Mouse (Mus musculus) forelimb bud, embryonic 11.5 days (tissue): ENCODE results near the gene Foxl2.

Source experiments
- DNase-seq: peaks from one replicate; pipeline ENCODE4 v3.0.0-alpha.2; 2012; ENCODE audit warnings: low read depth, low spot score

Foxl2 gene

GRCm38 (mm10) chr9:98962478-98963142, 7.5 kb downstream of the Foxl2 start:
- DNase-seq: no peak

GRCm38 (mm10) chr9:98963661-98964060, 8.6 kb downstream of the Foxl2 start:
- DNase-seq: no peak

- DNase-seq: no peak
These were observed 10.0 kb downstream of the Foxl2 start for GRCm38 (mm10) chr9:98965084-98965483.

GRCm38 (mm10) chr9:98973101-98973521, 18.0 kb downstream of the Foxl2 start:
- DNase-seq: peak; percentile 68

- no peak for DNase-seq
These were observed 18.5 kb downstream of the Foxl2 start for GRCm38 (mm10) chr9:98973561-98973960.

- DNase-seq: no peak
These were observed 19.8 kb downstream of the Foxl2 start for GRCm38 (mm10) chr9:98974898-98975297.

- DNase-seq: no peak
These were observed 21.0 kb downstream of the Foxl2 start for GRCm38 (mm10) chr9:98976081-98976480.

GRCm38 (mm10) chr9:98976520-98976919, 21.4 kb downstream of the Foxl2 start:
- DNase-seq: no peak

- DNase-seq: peak; percentile 92
These were observed 24.6 kb downstream of the Foxl2 start for GRCm38 (mm10) chr9:98979431-98980416.

GRCm38 (mm10) chr9:98985800-98986475, 30.9 kb downstream of the Foxl2 start, which contains the start of gene Faim:
TSS of gene Faim (plus strand) at chr9:98986373.
- DNase-seq: peak; percentile 99

- no peak for DNase-seq
These were observed 31.5 kb downstream of the Foxl2 start for GRCm38 (mm10) chr9:98986476-98987096.

- no peak for DNase-seq
These were observed 32.0 kb downstream of the Foxl2 start for GRCm38 (mm10) chr9:98987131-98987530.

GRCm38 (mm10) chr9:98994103-98994502, 39.0 kb downstream of the Foxl2 start:
- DNase-seq: no peak

- no peak for DNase-seq
These were observed 44.8 kb downstream of the Foxl2 start for GRCm38 (mm10) chr9:98999881-99000339.

GRCm38 (mm10) chr9:99001326-99001725, 46.2 kb downstream of the Foxl2 start:
- DNase-seq: no peak
